Mouse (Mus musculus) embryo, embryonic 10.5 days (tissue): ENCODE results near the gene Abhd14a.

Source experiments
- DNase-seq: peaks from one replicate; pipeline ENCODE4 v3.0.0-alpha.2; 2015; ENCODE audit warnings: low spot score

Gene Abhd14a

GRCm38 (mm10) chr9:106469317-106469716 is 21.8 kb upstream of the Abhd14a start:
- DNase-seq = no peak

GRCm38 (mm10) chr9:106467746-106468145 is 20.3 kb upstream of the Abhd14a start:
- DNase-seq = no peak

- DNase-seq = no peak
Observed at GRCm38 (mm10) chr9:106466721-106467120, 19.2 kb upstream of the Abhd14a start.

GRCm38 (mm10) chr9:106465571-106466200 is 18.2 kb upstream of the Abhd14a start, which contains the start of gene Gpr62:
TSS of gene Gpr62 (minus strand) at chr9:106465938.
- DNase-seq = no peak

GRCm38 (mm10) chr9:106464751-106465541 is 17.5 kb upstream of the Abhd14a start:
- peak; percentile 78 for DNase-seq

GRCm38 (mm10) chr9:106463122-106464063 is 15.9 kb upstream of the Abhd14a start:
- DNase-seq = no peak

GRCm38 (mm10) chr9:106462430-106462800 is 14.9 kb upstream of the Abhd14a start:
- no peak for DNase-seq

- DNase-seq = no peak
Observed at GRCm38 (mm10) chr9:106461641-106462429, 14.4 kb upstream of the Abhd14a start.

- DNase-seq = no peak
Observed at GRCm38 (mm10) chr9:106461026-106461415, 13.5 kb upstream of the Abhd14a start.

- no peak for DNase-seq
Observed at GRCm38 (mm10) chr9:106460401-106461025, 13.0 kb upstream of the Abhd14a start.

GRCm38 (mm10) chr9:106459946-106460345 is 12.5 kb upstream of the Abhd14a start:
- DNase-seq = no peak

GRCm38 (mm10) chr9:106457920-106458319 is 10.4 kb upstream of the Abhd14a start:
- no peak for DNase-seq

- no peak for DNase-seq
Observed at GRCm38 (mm10) chr9:106457163-106457559, 9.7 kb upstream of the Abhd14a start.

- DNase-seq = peak; percentile 85
Observed at GRCm38 (mm10) chr9:106456325-106457162, 9.1 kb upstream of the Abhd14a start.

- peak; percentile 83 for DNase-seq
Observed at GRCm38 (mm10) chr9:106454888-106455681, 7.6 kb upstream of the Abhd14a start.

- DNase-seq = no peak
Observed at GRCm38 (mm10) chr9:106454071-106454761, 6.7 kb upstream of the Abhd14a start.

- DNase-seq = peak; percentile 86
Observed at GRCm38 (mm10) chr9:106453271-106454070, 6.0 kb upstream of the Abhd14a start, which contains the start of gene Pcbp4. TSS of gene Pcbp4 (plus strand) at chr9:106453291.

- DNase-seq = peak; percentile 82
Observed at GRCm38 (mm10) chr9:106452821-106453220, 5.3 kb upstream of the Abhd14a start.
